Mouse (Mus musculus) brain, embryonic 18.5 days (tissue): ENCODE data around the gene Anxa6.

Source experiments
- DNase-seq: peaks from one replicate; pipeline ENCODE4 v3.0.0-alpha.2; 2012; ENCODE audit warnings: low read depth, low spot score

Anxa6 gene

GRCm38 (mm10) chr11:55033040-55033660 is at the start of gene Anxa6:
TSS of gene Anxa6 (minus strand) at chr11:55033445.
- no peak for DNase-seq

GRCm38 (mm10) chr11:55081206-55081605 is 48.0 kb upstream of the Anxa6 start:
- no peak for DNase-seq

GRCm38 (mm10) chr11:55079180-55079579 is 45.9 kb upstream of the Anxa6 start:
- no peak for DNase-seq

- no peak for DNase-seq
These were observed 45.3 kb upstream of the Anxa6 start for GRCm38 (mm10) chr11:55078502-55078901.

- DNase-seq: no peak
These were observed 44.3 kb upstream of the Anxa6 start, which contains the start of gene Ccdc69 for GRCm38 (mm10) chr11:55077331-55078231. TSS of gene Ccdc69 (minus strand) at chr11:55078131.

- no peak for DNase-seq
These were observed 43.0 kb upstream of the Anxa6 start for GRCm38 (mm10) chr11:55076234-55076633.

- DNase-seq: no peak
These were observed 42.4 kb upstream of the Anxa6 start for GRCm38 (mm10) chr11:55075602-55076001.

DNA sequence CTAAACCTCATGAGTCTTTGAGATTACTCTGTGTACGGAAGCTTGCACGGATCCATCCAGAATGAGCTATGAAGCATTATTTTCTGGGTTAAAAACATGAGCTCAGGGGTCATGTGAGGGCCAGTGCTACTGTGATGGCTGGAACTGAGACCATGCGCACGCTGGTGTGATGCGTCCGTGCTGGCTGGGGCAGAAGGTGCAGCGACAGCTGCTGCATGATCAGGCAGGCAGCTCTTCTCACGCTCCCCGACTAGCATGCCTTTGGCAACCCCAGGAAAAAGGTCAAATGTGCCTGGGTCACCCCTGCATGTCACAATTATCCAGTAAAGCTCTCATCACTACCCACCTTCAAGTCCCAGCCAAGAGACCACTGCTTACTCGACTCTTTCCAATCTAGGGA is 39.9 kb upstream of the Anxa6 start:
- no peak for DNase-seq

DNA sequence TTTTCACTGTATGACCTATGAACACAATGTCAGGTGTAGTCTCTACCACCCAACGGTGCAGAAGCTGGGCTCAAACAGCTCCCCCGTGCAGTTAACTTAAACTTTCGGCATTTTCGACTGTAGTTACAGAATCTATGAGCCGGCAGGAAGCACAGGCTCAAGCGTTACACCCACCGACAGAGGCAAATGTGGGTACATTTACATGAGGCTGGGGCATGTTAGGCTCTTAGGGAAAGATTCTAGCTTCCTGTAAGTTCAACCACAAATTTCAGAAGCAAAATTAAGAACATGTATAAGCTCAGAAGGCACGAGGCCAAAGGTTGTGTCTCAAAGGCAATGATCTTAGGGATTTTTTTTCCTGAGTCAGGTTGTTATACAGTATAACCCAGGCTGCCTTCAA is 39.2 kb upstream of the Anxa6 start:
- no peak for DNase-seq

GRCm38 (mm10) chr11:55071344-55071743 is 38.1 kb upstream of the Anxa6 start:
- no peak for DNase-seq

- DNase-seq: no peak
These were observed 35.8 kb upstream of the Anxa6 start for GRCm38 (mm10) chr11:55069023-55069422.

DNA sequence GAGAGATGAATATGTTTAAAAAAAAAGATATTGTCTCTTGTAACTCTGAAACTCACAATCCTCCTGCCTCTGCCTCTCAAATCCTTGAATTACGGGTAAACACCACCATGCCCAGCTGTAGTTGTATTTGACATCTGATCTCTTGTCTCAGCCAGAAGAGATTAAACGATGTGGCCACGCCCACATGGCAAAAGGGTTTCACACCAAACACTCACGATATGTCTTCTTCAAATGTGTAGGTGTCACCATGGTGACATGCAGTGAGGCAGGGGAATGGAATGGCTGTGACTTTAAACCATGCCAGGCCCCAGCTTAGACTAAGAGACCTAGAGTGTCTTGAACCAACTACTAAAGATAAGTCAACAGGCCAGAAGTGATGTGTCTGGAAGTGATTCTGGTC is 33.7 kb upstream of the Anxa6 start:
- no peak for DNase-seq

DNA sequence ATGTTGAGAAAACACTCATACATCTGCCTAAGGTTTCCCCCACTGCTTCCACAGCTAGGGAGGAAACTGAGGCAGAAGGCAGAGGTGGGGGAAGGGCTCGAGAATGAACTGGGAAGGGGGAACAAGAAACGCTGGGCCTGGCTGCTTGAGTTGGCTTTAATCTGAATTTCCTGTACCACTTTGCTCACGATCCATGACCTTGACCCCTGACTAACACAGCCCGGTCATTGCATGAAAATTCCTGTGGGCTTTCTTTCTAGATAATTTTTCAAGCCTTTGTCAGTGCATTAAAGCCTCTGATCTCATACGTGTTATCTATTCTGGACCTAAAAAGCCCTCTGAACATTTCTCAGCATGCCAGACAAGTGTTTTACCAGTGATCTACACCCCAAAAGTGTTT is 29.6 kb upstream of the Anxa6 start:
- no peak for DNase-seq

GRCm38 (mm10) chr11:55060802-55061201 is 27.6 kb upstream of the Anxa6 start:
- DNase-seq: no peak

- no peak for DNase-seq
These were observed 24.3 kb upstream of the Anxa6 start for GRCm38 (mm10) chr11:55057511-55057910.

GRCm38 (mm10) chr11:55050837-55051510 is 17.7 kb upstream of the Anxa6 start:
- DNase-seq: no peak

GRCm38 (mm10) chr11:55046600-55046999 is 13.4 kb upstream of the Anxa6 start:
- DNase-seq: no peak

DNA sequence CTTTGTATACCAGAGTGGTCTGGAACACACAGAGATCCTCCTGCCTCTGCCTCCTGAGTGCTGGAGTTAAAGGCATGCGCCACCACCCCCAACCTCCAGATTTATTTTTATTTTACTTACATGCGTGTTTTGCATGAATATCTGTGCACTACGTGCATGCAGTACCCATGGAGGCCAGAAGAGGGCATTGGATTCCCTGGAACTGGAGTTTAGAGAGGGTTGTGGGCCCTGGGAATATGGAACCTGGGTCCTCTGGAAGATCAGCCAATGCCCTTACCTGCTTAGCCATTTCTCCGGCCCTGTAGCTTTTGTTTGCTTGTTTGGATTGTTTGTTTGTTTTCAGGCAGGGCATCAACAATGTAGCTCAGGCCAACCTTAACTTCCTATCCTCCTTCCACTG is 8.1 kb upstream of the Anxa6 start:
- no peak for DNase-seq

GRCm38 (mm10) chr11:55039591-55039990 is 6.3 kb upstream of the Anxa6 start:
- DNase-seq: no peak

DNA sequence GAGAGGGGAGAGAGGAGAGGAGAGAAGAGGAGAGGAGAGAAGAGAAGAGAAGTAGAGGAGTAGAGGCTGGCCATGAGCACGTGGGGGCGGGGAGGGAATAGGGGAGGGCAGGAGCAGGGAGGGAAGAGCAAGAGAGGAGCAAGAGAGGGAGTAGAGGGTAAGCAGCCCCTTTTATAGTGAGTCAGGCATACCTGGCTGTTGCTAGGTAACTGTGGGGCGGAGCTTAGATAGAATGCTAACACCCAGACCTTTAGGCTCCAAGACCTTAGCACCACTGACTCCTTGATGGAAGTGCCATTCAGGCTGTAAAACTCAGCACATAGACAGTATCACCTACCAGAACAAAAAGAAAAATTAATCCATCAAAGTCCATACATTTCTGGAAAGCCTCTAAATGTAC is 3.4 kb upstream of the Anxa6 start:
- DNase-seq: no peak

- DNase-seq: no peak
These were observed 959 bp downstream of the Anxa6 start for GRCm38 (mm10) chr11:55032286-55032685.

DNA sequence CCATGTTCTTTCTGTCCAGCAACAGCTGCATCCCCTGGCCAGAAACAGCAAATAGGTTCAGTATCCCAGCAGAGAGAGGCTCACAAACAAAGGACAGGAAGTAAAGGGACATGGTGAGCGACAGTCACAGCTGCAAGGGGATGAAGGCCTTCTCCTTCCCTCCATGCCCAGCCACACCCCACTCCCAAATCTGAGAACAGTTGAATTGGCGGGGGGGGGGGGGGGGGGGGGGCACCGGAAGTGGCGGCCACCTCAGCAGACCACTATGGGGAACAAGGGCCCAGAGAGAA is 1.3 kb downstream of the Anxa6 start:
- DNase-seq: no peak
